Mouse (Mus musculus) liver, embryonic 14.5 days (tissue): ENCODE results near the gene Gm44579.

Source experiments
- CTCF ChIP-seq: IDR thresholded peaks from 2 replicates; pipeline ENCODE4 v1.5.1; 2016; ENCODE audit warnings: antibody characterized with exemption, low read depth, control low read depth
- EP300 ChIP-seq: IDR thresholded peaks from 2 replicates; pipeline ENCODE4 v1.6.1; 2016; ENCODE audit warnings: antibody characterized with exemption, low read depth

DNA sequence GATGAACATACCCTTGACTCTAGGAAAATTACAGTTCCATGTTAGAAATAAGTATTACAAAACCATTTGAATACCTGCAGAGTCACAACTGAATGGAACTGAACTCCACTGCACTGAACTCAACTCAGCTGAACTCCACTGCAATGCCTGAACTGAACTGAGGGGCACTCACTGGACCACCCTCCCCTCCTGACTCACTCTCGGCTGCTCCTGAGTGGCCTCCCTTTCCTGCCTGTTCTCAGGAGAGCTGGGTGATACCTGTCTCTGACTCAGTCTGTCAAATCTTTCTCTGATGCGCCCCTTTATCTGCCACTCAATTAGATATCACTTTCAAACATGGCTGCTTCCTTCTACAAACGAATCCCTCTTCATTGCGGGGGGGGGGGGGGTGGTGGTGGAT lies 66.6 kb downstream of the Gm44579 start:
- TF ChIP-seq CTCF (no peak), EP300 (no peak)
